Mouse (Mus musculus) CD4-positive naive resting alpha-beta T cell, adult 57 days (primary cell): ENCODE results near the gene Nucks1. TPM values are rescaled to one million over a fixed set of nuclear protein-coding genes. Genes with fewer than 3 reads are reported as not detected.

Experiments
- total RNA-seq: library from RNA; stranded (reverse); gene quantifications from one replicate; pipeline ENCODE4 v1.2.4, GENCODE M21; 2023

The Nucks1 gene
- 72.1 TPM for total RNA-seq

DNA sequence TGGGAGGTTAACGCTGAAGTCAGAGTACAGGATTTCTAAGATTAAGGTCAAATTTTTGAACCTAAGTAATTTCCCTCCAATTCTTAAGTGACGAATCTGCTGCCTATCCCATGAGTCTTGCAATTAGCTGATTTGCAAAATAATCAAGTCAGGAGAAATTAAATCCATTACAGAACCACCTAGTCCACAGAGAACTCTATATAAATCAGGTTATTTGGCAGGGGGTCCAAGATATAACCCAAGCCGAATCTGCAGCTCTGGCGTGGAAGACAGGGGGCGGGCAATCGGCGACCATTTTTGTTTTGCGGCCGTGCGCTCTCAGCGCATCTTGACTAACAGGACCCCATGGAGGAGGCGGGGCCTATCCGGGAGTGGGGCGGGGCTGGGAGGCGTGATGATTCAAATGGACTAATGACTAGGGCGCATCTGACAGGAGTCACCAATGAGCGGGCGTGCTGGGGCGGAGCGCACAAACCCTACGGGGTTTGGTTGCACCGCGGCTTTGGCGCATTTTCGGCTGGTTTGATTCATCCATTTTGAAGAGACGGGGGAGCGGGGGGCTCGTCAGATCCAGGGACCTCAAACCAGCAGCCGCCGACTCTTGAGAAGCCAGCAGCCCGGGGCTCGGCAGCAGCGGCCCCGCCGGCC, at the start of gene Nucks1:
TSS of gene Nucks1 (plus strand) at position 534 of the 648 bp plus-strand sequence.

DNA sequence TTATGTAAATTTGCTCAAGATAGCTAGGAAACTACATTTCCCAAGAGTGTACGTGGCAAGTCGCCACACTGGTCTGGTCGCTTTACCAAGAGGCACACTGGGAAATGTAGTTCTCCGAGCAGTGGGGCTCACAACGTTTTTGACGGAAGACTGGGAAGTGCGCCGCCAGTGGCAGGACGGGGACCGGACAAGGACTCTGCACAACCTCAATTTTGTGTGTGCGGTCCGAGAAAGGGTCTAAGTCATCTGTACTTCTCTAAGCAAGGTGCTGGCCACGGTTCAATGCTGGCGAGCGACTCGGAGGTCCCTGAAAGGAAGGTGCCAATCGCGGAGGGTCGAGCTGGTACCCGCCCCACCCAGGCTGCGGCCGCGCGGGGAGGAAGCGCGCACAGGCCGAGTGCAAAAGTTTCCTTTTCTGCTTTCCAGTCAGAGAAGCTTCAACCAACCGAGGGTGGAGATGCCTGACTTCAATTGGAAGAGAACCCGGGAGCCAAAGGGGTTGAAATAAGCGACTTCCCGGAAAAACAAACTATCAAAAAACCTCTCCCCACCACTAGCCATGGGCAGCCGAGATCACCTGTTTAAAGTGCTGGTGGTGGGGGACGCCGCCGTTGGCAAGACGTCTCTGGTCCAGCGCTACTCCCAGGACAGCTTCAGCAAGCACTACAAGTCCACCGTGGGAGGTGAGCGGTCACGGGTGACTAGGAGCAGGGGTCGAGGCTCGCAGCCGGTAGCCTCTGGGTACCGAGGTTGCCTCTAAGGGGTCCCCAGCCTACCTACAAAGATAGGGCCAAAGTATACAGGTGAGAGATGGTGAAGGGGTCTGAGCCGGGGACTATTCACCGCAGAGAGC, 43.0 kb upstream of the Nucks1 start, which contains the start of gene Rab29:
TSS of gene Rab29 (plus strand) at position 132 of the 853 bp plus-strand sequence.

DNA sequence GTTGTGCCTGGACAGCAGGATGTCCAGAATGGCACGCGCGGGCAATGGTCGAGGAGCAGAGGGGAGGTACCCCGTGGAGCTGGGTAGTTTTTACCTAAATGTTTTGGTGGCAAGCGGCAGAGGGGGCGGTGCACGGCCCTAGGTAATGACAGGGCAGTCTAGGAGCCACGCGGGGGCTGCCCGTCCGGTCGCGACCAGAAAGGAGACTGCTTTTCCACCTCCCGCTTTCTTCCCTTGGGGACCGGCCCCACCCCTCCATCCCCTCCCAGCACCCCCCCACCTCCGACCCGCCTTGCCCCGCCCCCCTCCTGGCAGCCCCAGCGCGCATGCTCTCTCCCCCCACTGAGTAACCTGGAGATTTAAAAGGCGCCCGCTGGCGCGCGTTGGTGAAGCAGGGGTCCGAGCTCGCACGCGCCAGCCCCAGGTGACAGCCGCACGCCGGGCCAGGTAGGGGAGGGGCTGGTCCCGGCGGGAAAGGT, 52.3 kb downstream of the Nucks1 start, which contains the start of gene Slc45a3:
TSS of gene Slc45a3 (plus strand) at position 362 of the 479 bp plus-strand sequence.

Other genes with a start within 250 kb of the Nucks1 start
- 1.5 TPM for gene Rab7b, start 221.8 kb upstream of the Nucks1 start, total RNA-seq
- not detected for gene Slc26a9, start 166.5 kb upstream of the Nucks1 start, total RNA-seq
- not detected for gene Pm20d1, start 113.2 kb upstream of the Nucks1 start, total RNA-seq
- 34.8 TPM for gene Slc41a1, start 83.0 kb upstream of the Nucks1 start, total RNA-seq
- 9.5 TPM for gene Rab29, start 43.3 kb upstream of the Nucks1 start, total RNA-seq
- gene Slc45a3, start 52.4 kb downstream of the Nucks1 start, total RNA-seq = 2.0 TPM
- gene Elk4, start 97.1 kb downstream of the Nucks1 start, total RNA-seq = 337 TPM
- gene Mfsd4a, start 157.5 kb downstream of the Nucks1 start, total RNA-seq = 0.18 TPM
- gene Cdk18, start 229.2 kb downstream of the Nucks1 start, total RNA-seq = 1.8 TPM